Mouse (Mus musculus): ENCODE measurements around the gene Tmc5. TPM values are rescaled to one million over a fixed set of nuclear protein-coding genes. Genes with fewer than 3 reads are reported as not detected.

Gene Tmc5
- not detected for polyA plus RNA-seq (2017; shearing (Covaris generic))

DNA sequence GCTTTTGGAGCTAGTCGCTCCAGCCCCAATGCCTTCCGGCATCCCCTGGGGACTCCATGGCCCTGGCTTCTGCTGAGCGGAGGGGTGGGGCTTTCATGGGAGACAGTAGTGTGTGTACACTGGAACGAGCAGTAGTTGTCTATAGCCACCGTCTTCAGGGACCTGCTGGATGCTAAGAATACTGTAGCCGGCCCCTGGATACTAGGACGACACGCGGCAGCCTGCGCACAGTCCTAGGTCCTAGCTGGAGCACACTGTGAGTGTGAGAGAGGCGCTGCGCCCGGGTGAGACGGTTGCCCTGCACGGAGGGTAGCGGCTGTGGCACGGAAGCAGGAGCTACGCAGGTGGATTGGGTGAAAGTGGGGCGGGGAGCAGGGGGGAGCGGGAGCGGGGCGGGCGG lies at the start of gene Tmc5:
TSS of gene Tmc5 (plus strand) at position 97 of the 400 bp plus-strand sequence.
- no peak for ATAC-seq

DNA sequence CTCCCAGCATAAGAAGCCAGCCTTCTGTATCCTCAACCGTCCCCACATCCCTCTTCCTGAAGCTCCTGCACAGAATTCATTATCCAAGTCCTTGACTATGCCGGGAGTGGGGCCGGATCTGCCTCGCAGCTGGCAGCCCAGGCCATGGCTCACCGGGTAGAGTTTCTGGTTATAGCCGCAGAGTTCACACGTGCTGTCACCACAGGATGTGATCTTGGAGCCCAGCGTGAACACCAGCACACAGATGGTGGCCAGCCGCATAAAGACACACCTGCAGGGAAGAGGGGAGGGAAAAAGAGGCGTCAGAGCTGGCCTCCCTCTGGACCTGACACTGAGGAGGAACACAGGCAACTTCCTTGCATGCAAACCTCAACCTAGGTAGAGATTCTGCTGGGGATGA lies 49.6 kb upstream of the Tmc5 start:
- no peak for ATAC-seq

DNA sequence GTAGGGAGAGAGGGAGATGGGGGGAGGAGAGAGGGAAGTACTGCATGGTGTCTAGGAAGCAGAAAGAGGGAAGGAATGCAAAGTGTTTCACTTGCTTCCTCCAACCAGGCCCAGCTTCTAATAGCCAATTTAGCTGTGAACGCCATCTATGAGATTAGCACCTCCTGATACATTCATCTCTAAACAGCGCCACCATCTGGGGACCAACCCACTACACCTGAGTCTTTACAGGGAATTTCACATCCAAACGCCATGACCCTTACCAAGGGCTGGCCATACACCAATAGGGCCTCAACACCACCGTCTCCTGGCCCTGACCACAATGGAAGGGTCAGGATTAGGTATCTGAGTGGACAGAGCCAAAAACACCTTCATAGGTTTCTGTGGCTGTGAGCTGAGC lies 43.2 kb upstream of the Tmc5 start:
- no peak for ATAC-seq

DNA sequence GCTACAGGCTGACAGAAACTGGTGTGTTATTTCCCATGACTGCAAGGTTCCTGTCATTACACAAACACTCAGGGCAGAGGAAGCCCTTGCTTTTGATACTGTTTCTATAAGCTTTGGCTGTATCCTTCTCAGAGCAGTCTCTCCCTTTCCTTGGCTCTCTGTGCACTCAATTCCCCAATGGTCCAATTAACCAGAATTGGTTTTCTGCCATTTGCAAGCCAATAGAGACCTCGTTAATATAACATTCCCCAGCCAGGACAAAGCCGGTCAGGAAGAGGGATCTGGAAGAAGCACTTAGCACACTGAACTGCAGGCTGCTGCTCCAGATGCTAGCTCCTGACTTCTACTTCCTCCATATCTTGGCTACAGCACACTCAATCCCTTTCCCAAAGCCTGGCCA lies 42.8 kb upstream of the Tmc5 start:
- no peak for ATAC-seq

DNA sequence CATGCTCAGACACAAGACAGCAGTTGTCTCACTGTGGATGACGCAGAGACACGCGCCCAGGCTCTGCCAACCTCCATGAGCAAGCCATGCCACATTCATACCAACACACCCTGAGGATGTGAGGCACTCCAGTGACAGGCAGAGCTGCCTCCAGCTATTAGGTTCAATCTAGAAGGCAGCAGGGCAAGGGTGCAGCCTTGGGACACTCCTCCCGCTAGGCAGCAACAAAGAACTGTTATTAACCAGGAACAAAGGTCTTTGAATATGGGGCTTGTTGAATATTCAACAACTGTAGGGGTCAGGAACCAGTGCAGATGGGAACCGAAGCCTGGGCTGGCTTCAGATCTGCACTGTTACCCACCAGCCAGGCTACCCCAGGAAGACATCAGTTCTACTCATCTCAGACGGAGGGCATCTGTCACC lies 28.0 kb upstream of the Tmc5 start:
- no peak for ATAC-seq

DNA sequence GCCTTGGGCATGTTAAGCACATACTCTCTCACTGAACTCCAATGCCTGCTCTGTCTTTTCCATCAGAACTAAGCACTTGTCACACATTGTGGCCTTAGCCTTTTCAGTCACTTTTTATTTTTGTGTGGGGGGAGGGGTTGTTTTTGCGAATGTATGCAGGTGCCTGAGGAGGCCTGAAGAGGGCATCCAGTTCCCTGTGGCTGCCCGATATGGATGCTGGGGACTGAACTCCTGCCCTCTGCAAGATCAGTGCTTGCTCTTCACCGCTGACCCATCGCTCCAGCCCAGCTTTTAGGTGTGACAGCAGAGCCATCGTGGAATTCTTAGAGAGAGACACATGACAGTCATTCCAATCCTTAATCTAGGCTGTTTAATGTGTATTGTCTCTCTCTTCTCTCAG lies 25.7 kb upstream of the Tmc5 start:
- no peak for ATAC-seq

DNA sequence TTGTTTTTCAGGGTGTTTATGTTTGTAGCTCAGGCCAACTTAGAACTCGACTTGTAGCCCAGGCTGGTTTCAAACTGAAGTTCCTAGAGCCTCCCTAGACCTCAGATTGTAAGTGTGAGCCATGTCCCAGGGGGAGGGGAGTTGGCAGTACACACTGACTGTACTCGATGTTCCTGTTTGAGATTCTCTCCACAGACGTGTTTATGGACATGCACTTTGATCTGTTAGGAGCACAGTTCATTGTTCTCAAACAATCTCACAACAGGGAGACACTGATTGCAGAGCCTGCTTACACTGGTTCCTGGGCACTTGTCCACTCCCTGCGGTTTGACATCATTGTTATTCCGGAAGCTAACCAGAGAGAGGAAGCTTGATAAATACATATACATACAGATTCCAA lies 25.1 kb upstream of the Tmc5 start:
- no peak for ATAC-seq

DNA sequence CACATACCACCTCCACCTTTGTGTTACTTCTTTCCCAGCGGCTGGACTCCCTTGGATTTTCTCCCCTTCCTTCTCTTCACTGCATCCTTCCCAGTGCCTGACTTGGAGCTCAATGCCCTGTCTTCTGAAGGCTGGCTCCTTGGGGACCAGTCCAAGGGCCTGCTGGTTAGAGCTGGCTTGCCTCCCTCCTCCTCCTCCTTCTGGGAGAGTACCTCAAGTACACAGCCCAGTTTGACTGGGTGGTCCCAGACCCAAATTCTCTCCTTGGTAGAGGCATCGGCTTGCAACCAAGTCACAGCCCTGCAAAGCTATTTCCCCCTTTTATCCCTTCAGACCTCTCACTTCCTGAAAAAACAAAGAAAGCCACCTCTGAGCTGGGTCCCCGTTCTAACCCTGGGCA lies 18.8 kb upstream of the Tmc5 start:
- no peak for ATAC-seq

DNA sequence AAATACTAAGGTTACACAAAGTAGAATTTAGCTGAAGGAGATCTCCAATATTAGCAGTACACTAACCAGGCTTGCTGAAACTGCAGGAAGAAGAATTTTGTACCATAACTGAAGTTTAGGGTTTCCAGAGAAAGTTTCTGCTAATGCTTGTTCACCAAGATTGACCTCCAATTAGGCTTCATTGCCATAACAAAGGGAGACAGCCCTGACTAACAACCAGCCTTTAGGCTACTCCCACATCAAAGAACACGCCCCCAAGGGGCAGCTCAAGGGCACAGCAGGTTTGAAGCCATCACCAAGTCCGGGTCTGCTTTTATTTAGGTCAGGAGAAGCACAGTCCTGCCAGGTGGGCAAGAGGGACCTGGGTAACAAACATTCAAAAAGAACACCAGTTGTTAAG lies 17.2 kb upstream of the Tmc5 start:
- no peak for ATAC-seq

DNA sequence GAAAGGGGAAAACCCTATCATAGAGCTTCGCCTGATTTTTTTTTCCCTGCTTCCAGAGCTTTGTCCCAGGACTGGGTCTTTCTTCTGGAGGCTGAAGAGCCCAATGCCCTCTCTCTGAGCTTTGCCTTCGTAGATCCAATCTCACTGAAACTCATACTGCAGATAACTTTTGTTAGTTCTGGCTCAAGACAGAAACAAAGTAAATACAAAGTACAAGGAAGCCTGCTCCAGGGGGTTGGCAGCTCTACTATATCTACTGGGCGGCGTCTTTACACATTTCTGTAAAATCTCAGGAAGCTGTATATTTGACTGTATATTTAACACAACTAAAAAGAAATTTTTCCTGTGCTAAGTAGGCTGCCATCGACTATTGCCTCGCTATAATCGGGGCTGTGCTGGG lies 13.3 kb upstream of the Tmc5 start:
- no peak for ATAC-seq

DNA sequence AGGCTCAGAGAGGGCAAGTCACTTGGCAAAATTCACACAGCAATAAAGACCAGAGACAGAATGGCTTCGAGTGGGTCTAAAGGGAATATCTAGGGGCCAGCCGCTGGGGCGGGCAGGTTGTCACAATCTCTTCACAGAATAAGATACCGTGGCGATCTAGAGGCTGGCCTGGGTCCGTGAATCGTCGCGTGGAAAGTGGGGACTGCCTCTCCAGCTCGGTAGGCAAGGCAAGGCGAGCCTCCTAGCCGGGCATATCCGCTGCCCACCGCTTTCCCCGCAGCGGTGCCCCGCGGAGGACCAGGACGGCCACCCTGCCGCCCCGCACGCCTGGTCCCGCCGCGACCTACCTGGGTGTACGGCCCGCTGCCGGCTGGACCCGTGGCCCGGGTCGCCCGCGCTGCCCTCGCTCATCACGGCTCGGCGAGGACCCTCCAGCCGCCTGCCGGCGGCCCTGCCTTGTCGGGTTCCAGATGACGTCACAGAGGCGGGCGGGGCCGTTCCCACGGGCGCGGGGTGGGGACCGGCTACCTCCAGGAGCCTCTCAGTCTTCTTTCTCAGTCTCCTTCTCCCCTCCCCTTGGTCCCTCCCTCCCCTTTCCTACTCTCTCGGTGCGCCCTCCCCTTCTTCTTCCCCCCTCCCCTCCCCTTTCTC lies 12.7 kb upstream of the Tmc5 start, which contains the start of gene Tmc7:
TSS of gene Tmc7 (minus strand) at position 480 of the 651 bp plus-strand sequence.
- no peak for ATAC-seq

DNA sequence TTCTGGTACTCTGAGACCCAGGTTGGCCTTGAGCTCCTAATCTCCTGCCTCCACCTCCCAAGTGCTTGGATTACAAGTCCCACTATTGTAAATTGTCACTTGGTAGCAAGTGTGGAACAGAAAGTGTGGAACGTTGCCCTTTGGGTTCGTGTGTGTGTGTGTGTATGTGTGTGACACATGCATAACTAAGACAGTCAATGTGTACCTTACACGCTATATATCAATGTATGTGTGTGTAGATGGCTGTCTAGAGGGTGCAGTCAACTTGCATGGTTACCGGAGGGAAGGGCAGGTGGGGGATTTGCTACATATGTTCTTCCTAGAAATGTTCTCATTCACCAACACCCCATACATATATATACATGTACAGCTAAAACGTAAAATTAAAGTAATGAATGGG lies 12.2 kb upstream of the Tmc5 start:
- no peak for ATAC-seq

DNA sequence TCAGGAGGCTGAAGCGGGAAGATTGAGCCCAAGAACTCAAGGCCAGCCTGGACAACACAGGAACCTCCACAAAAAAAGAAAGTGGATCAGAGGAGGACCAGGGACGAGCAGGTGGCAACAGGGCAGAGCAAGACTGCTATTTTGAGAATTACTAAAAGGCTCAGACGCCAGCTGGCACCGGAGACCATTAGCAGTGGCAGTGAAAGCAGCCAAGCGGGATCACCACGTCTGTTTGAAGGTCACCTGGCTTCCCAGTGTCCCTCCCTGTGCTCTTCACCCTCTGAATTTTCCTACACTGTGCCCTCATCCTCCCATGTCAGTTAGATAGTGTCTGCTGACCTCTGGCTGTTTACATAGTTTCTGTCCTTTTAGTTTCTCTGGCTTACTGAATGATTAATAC lies 11.2 kb upstream of the Tmc5 start:
- ATAC-seq, result no peak

DNA sequence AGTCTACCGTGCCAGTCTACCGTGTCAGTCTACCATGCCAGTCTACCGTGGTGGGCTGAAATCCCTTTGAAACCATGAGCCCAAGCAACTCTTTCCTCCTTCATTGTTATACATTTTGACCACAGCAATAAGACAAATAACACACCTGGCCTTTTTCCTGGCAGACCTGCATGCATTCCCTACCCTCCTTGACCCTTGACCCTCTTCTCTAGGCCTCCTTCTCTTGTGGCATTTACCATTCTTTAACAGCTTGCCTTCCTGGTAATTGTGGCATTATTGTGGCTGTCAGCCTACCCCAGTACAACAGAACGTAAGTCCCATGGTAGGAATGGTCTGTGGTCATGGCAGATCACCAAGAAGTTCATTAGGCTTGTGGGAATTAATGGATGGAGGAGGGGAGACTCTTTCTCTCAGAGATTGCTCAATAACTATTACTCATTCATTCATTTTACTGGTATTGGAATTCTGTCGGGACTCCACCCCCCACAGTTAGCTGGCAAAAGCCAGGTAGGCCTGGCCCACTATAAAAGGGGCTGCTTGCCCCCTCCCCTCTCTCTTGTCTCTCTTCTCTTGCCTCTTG lies 6.3 kb upstream of the Tmc5 start:
- ATAC-seq, result no peak

DNA sequence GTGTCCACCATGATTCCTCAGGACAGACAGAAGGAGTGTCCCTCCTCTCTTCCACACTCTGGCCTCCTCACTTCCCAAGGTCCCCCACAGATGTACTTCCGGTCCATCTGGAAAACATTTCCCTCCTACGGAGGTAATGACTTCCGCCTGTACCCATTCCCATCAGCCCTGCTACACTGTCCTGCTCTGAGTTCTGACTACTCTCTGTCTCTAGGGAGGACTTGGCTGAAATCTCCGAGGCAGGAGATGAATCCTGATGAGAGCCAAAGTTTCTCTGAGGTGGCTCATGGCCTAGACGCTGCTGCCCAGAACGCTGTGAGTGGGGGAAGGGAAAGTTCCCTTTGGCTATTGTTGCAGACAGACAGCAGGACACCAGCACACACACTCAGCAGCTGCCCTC lies 5.0 kb upstream of the Tmc5 start:
- no peak for ATAC-seq

DNA sequence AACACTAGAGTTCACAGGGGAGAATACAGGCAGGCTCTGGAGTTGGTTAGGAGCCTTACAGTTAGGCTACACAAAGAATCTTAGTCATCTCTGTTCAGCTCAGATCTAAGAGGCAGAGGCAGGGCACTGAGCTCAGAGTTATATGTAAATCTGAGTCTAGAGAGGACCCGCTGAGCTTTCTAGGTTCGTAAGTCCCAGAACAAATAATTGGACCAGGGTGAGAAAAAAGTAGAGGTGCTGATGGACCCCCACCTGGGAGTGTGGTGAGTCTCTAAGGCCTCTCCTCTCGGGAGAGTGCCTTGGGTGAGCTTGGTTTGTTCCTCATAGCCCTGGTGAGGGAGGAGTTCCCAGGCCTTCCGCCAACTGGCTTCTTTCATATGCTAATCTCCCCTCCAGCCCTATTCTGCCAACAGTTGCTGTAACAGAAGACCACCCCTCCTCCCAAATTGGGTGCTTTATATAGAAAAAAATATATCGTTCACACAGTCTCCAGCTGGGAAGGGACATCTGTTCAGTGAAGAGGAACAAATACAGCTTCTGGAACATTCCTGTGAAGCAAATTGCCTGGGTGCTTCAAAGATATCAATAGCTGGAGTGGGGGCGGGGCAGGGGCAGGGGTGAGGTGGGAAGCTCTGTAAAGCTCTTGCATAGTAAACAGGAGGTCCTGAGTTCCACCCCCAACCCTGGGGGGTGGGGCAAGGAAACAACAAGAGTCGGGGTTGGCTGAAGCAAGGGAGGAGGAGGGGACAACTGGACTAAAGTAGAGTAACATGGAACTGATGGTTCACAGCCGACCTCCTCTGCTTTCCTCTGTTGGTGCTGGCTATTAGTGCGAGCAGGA lies 3.3 kb upstream of the Tmc5 start:
- ATAC-seq, result no peak

DNA sequence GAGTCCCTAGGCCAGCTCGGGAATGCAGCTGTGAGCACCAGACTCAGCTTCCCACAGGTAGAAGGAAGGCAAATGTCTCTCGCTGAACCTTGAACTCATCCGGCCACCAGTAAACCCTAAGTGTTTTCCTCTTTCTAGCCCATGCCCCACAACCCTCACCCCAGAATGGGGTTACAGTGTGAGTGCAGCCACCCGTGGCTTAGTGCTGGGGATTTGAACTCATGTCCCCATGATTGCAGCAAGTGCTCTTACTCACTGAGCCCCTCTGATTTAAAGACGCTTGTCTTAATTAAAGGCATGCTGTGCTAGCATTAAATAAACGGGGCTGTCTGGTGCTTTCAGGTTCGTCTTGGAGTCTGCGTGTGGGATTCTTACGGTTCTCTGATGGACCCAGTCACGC lies 2.5 kb upstream of the Tmc5 start:
- no peak for ATAC-seq

DNA sequence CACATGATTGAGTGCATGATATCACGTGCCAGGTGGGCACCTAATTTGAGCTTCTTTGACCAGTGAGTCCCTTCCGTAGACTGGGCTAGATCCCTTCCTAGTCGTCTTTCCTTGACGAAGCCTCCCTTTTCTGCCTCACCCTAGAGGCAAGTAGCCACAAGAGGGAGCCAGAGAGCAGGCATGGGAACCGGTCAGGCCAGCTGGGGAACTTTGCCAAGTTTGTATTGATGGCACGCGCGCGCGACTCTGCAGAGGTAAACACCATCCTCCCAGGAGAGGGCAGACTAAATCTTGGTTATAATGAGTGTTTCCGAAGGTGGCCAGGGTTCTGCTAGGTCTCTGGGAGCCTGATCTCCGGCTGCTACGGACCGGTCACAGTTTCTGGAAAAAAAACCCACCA lies 1.9 kb upstream of the Tmc5 start:
- ATAC-seq, result no peak

DNA sequence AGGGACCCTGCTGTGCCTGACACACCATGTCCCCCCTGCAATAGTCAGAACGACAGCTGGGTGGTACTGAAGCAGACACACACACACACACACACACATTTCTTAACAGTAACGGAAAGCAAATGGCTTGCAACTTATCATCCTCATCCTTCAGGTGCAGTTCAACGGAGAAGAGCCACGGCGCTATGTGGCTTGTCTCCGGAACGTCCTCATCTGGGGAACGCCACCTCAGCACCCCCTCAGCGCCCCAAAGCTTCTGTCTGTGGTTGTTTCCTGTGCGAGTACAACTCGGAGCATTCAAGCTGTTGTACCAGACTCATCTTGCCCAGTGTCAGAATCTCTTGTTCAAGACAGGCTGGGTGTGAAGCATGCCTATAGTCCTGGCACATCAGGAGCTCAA lies 826 bp upstream of the Tmc5 start:
- ATAC-seq, result no peak

DNA sequence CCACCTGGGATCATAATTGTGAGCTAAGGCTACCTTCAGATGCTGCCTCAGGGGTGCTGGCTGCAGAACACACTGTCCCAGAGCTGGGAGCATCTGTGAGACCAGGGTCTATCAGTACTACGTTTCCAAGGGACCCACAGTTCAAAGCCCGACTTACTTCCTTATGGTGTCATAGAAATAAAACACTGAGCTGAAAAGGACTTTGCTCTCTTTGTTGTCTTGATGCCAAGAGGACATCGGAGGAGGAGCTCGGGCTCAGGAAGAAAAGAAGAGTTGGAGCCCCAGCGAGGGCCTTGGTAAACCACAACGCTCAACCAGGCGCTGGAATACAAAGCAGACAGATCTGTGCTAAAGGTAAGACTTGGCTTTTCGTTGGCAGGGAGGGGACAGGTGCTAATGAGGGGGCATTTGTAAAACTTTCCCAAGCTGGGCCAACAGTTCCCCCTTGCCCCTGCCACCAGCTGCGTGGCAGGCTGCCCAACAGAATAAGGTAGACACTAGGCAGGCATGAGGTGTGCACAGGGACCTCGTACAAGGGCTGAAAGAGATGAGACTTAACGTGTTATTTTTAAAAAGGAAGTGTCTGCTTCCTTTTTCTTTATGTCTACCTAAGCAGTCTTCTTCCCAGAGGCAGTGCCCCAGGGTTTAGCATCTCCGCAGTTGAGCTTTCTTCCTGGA lies 3.0 kb downstream of the Tmc5 start:
- no peak for ATAC-seq

DNA sequence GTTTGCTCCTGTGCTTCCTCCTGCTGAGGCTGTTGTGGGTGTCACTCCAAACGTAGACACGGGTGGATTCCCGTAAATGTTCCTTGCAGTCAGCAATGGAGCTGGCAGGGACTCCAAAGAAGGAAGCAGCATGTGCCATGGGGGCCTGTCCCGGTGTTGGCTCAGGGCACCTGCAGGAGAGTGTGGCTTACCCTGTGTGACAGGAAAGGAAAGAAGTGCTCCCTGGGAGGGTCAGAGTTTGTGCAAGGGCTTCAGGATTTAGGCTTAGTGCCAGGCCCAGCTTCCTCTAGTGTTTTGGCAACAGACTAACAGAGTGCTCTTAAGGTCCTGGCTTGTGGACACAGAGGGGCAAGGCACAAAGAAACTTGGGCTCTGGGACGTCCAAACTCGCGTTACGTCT lies 7.7 kb downstream of the Tmc5 start:
- no peak for ATAC-seq

DNA sequence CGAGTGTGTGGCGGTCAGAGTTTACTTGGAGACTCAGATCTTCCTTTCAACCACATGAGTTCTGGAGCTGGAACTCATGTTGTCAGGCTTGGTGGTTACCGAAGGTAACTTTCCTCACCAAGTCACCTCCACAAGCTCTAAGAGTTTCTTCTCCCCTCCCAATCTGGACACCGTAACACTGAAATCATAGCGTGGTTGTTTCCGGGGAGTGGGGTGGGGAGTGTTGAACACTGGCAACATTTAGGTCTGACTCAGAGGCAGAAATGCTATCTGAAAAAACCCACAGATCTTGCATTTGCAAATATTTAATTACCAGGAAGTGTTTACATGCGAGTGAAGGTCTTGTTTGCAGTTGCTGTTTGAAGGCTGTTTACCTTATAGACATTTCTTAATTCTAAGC lies 12.7 kb downstream of the Tmc5 start:
- ATAC-seq, result no peak

DNA sequence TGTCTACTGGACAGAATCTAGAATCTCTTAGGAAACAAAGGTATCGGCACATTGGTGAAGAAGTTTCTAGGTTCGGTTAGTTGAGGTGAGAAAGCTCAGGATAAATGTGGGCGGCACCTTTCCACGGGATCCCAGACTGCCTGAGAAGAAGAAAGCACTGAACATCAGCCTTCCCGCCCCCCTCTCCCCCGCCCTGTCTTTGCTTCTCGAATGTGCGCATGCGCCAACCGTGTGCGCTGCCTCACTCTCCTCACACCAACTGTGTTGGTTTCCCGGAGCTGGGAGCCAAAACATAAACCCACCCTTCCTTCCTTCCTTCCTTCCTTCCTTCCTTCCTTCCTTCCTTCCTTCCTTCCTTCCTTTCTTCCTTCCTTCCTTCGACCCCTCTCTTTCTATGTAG lies 13.6 kb downstream of the Tmc5 start:
- ATAC-seq, result no peak
